Mouse (Mus musculus) lung, postnatal 14 days (tissue): ENCODE measurements around the gene Epb41l4b.

Experiments used
- DNase-seq: peaks from one replicate; pipeline ENCODE4 v3.0.0; 2021

Epb41l4b gene

GRCm38 (mm10) chr4:57058623-57059022, 84.6 kb downstream of the Epb41l4b start:
- no peak for DNase-seq

GRCm38 (mm10) chr4:57057637-57058036, 85.6 kb downstream of the Epb41l4b start:
- no peak for DNase-seq

- DNase-seq, result no peak
These were observed 87.6 kb downstream of the Epb41l4b start for GRCm38 (mm10) chr4:57055635-57056034.

DNA sequence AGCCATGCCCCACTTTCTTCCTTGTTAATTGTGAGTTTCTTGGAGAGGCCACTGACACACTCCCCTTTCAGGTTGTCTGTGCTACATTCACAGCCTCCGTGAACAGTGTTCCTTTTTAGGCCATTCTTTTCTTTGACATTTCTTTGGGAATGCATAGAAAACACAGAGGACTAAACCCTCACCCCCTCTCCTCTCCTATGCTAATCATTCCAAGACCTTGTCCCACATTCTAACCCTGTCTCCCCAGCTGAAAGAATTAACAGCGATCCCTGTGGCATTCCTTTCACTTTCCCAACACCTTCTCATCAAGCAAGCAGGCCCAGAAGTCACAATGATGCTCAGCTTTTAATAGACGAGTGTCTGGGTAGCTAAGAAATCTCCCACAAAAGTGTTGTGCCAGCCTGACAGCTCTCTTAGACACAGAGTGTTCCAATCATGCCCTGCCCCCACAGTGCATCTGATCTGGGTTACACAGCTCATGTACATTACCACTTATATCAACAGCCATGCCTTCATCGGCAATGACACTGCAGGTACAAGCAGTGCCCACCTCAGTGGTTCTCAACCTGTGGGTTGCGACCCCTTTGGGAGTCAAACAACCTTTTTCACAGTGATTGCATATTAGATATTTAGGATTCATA, 93.8 kb downstream of the Epb41l4b start:
- DNase-seq, result no peak

DNA sequence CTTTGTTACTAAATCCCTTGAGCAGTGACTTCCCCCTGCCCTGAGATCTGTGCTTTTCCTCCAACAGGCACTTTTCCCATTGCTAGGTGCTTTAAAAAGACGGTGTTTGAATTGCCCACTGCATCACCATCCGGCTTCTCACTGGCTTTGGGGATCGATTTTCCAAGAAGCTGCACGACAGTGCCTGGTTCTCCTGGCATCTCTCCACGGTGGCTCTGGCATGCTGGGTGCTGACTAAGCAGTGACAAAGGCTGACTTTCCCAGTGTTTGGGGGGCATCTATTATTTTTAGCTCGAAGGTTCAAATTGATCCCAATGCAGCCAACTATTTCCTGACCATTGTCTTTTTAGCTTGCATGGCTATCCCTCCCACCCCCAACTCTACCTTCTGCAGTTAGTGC, 94.7 kb downstream of the Epb41l4b start:
- DNase-seq, result no peak

GRCm38 (mm10) chr4:57046160-57046571, 97.1 kb downstream of the Epb41l4b start:
- no peak for DNase-seq

DNA sequence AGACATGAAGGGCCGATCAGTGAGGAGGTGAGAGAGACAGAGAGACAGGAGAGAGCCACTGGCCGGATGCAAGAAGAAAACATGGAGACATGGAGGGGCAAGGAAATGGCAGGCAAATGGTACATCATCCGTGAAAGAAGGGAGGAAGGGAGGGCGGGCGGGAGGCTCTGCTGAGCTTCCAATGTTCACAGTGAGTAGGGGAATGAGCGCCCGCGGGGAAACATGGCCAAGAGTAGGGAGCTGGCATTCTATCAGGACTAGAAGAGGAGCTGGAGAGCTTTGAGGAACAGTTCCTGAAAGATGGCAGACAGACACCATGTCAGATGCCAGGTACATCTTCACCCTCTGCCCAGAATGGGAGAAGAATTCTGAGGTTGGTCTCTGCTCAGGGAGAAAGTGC, 99.6 kb downstream of the Epb41l4b start:
- no peak for DNase-seq

DNA sequence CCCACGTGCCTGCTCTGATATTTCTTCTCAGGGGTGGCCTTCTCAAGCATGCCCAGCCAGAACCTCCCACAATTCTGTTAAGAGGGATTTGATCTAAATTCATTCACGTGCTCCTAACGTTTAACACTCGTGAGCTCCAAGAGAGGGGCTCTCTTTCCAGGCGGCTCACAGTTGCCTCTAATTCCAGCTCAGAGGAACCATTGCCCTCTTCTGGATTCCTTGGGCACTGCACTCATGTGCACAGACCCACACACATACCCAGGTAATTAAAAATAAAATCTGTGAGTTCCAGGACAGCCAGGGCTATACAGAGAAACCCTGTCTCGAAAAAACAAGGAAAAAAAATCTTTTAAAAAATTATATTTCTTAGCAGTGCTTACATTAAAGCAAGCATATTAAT, 101.6 kb downstream of the Epb41l4b start:
- no peak for DNase-seq

DNA sequence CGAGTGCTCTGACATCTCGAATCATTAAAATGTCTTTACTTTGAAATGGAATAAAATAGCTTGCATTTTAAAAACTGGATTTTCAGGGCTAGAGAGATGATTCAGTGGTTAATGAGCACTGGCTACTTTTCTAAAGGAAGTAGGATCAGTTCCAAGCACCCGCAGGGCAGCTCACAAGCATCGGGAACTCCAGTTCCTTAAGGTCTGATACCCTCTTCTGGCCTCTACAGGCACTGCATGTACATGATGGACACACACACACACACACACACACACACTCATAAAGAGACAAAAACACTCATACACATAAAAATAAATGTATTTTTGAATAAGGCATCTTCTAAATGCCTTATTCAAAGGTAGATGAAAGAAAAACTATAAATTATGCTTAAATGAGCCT, 102.0 kb downstream of the Epb41l4b start:
- DNase-seq, result no peak

DNA sequence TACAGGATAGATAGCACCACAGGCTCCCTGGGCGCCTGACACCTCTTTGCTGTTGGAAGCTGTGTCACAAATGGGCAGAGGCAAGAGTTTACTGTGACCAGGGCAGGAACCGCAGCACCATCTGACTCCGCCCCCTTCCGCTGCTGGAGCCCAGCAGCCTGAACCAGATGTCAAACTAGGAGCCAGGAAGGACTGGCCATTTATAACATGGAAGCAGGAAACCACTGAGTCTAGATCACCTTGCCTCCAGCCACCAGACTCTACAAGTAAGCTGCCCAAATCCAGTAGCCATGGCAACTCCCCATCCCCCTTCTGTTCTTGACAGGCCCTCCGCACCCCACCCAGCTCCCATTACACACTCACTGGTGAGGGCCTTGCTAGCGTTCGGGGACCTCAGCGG, 102.8 kb downstream of the Epb41l4b start:
- no peak for DNase-seq

GRCm38 (mm10) chr4:57039127-57040031, 103.9 kb downstream of the Epb41l4b start:
- no peak for DNase-seq

GRCm38 (mm10) chr4:57037554-57037953, 105.7 kb downstream of the Epb41l4b start:
- DNase-seq, result no peak

DNA sequence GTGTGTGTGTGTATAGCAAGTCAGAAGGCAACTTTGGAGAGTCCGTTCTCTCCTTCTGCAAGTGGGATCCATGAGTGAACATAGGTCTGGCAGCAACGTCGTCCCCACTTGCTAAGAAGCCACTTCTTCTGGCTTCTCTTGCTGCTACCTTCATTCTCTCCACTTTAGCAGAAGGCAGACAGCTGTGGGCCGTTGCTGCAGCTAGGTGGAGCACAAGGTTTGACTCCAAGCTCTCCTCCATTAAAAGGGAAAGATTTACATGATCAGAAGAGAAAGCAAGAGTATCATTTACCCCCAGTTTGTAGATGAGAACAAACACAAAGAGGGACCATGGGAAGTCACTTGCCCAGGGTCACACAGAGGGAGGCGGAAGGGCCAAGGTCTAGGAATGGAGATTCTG, 109.1 kb downstream of the Epb41l4b start:
- no peak for DNase-seq

- DNase-seq, result no peak
These were observed 111.8 kb downstream of the Epb41l4b start for GRCm38 (mm10) chr4:57031440-57031839.

- DNase-seq, result no peak
These were observed 115.3 kb downstream of the Epb41l4b start for GRCm38 (mm10) chr4:57027954-57028353.

GRCm38 (mm10) chr4:57023527-57023926, 119.7 kb downstream of the Epb41l4b start:
- no peak for DNase-seq

GRCm38 (mm10) chr4:57021288-57021687, 121.9 kb downstream of the Epb41l4b start:
- DNase-seq, result no peak

- peak; percentile 85 for DNase-seq
These were observed 126.0 kb downstream of the Epb41l4b start for GRCm38 (mm10) chr4:57017229-57017628.

GRCm38 (mm10) chr4:57016366-57017171, 126.7 kb downstream of the Epb41l4b start:
- no peak for DNase-seq

DNA sequence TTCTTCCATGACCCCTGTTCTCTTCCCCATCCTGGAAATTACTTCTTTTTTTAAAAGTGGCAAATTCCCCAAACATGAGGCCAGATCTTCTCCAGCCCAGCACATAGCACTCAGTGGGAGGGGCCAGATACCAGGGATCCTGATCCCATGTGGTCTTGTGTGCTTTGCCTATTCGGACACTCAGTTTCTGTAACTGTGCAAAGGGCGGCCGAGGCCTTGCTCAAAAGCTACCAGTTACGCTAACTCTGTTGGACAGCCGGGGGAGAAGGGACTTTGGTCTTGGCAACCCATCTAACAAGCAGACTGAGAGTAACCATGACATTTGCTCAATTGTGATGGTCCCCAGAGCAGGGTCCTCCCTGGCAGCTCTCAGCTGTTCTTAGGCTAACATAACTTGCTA, 128.2 kb downstream of the Epb41l4b start:
- no peak for DNase-seq

GRCm38 (mm10) chr4:57011454-57012046, 131.7 kb downstream of the Epb41l4b start:
- DNase-seq, result no peak

- no peak for DNase-seq
These were observed 132.3 kb downstream of the Epb41l4b start for GRCm38 (mm10) chr4:57010919-57011318.

DNA sequence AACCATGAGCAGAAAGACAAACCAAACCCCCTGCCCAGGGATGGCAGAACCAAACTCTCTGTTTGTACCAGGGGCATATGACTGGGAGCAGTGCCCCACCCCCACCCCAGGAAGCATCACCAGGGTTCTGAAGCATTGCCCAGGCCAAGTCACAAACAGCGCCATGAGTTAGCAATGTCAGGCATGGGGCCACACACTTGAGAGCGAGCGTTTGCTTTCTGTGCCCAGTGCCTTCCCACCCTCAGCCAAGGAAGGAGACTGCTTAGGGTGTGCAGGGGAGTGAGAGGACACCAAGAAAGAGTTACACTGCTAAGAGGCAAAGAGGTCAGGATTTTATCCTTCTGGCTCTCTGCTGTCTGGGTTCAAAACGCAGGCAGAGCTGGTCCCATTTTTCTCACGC, 132.8 kb downstream of the Epb41l4b start:
- DNase-seq, result no peak
